Mouse (Mus musculus): ENCODE measurements around the gene Klk4.

Klk4 gene

DNA sequence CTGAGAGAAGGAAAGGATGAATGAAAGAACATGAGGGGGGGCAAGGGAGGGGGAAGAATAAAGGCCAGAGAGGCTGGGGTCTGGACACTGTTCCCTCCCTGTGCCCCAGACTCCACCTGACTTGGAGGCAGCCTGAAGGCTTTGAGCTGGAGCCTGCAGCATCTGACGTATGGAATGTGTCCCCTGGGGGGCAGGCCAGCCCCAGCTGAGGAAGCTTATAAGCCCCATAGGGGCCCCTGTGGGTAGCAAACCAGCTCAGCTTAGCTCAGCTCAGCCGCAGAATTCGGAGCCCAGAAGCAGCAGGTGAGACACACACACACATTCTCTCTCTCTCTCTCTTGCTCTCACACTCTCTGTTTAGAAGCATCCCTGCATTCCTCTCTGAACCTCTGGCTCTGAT, at the start of gene Klk4:
Klk4 (plus strand) TSS at position 249 of the 400 bp plus-strand sequence.
- in situ Hi-C loops (cut with MboI; ENCODE audit: low pct_unique_long_range_greater_than_20kb in 1 of 2, low sequenced_read_pairs in 2 of 2, unreplicated experiment in 1 of 2) = loop anchor here (10.0 to 25.0 kb wide), 2 partner anchors 194 to 206 kb away; partner anchors contain the start of genes Ctu1 (in 1 of the 2) and Klk14 (in 1 of the 2)

DNA sequence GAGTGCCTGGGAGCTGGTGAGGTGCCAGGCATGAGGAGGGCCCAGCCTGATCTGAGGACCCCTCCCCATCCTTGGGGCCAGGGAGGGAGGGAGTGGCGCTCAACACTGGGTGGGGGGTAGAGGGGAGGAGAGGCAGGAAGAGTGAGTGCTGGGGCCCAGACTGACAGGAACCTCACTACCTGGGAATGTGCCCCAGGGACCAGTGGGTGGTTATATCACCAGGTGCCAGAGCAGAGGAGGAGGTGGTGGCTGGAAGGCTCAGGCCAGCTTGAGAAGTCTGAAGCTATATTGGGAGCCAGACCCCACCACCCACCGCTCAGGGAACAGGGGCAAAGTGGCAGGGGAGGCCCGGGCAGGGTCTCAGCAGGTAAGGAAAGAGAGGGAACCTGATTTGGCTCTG, 39.3 kb upstream of the Klk4 start, which contains the start of gene Klk5:
Klk5 (plus strand) TSS at position 271 of the 400 bp plus-strand sequence.
- in situ Hi-C loops (cut with MboI; ENCODE audit: low pct_unique_long_range_greater_than_20kb in 1 of 2, low sequenced_read_pairs in 2 of 2, unreplicated experiment in 1 of 2) = no loop called here

DNA sequence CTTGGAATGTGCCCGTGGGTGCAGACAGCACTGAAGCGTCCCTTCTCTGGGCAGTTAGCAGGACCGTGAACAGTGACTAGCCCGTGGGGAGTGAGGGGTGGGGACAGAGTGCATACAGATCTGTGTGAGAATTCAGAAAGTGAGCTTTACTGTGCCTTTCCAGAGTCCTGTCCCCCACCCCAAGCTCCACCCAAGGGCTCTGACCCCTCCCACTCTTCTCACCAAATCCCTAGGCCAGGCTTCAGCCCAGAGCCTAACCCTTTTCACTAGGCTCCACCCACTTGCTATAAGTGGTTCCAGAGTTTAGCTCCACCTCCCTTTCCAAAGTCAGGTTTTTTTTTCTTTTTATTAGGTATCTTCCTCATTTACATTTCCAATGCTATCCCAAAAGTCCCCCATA, 37.2 kb upstream of the Klk4 start:
- in situ Hi-C loops (cut with MboI; ENCODE audit: low pct_unique_long_range_greater_than_20kb in 1 of 2, low sequenced_read_pairs in 2 of 2, unreplicated experiment in 1 of 2) = no loop called here

DNA sequence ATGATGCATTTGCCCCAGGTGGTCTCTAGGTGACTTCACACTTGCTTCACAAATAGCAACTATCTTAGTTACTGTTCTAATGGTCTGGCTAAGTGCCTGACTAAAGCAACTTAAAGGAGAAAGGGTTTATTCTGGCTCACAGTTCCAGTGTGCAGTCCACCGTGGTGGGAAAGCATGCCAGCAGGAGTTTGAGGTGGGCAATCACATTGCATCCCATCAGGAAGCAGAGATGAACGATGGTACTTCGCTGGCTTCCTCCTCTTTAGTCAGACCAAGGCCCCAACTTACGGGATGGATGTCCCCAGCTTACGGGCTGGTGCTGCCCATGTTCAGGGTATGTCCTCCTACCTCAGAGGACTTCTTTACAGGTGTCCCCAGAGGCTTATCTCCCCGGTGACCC, 29.3 kb upstream of the Klk4 start:
- in situ Hi-C loops (cut with MboI; ENCODE audit: low pct_unique_long_range_greater_than_20kb in 1 of 2, low sequenced_read_pairs in 2 of 2, unreplicated experiment in 1 of 2) = no loop called here

DNA sequence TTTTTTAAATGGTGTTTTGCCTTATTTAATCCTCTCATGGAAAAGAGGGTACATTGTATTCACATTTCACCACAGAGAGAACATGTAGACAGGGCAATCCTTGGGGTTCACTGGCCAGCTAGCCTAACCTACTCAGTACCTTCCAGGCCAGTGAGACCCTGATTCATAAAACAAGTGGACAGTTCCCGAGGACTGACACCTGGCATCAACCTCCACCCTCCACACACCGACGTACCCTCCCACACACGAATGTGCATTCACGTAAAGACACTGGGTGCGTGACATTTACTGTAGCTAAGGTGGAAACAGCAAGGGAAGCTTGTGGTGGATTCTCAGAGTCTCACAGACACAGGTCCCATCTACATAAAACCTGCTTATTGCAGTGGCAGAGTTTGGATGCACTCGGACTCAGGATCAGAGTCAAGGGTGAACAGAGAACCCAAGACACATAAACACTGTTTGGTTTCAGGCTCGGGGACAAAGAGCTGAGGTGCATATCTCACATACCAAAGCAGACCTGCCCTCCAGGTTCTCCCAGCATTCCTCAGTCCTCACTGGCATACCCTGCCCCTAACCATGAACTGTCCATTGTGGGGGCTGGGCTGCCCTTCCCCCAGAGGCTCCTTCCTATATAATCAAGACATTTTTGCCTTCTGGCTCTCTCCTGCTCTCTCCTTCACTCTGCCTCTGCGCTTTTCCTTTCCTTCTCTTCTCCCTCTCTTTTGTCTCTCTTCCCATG, 26.1 kb upstream of the Klk4 start:
- in situ Hi-C loops (cut with MboI; ENCODE audit: low pct_unique_long_range_greater_than_20kb in 1 of 2, low sequenced_read_pairs in 2 of 2, unreplicated experiment in 1 of 2) = no loop called here

DNA sequence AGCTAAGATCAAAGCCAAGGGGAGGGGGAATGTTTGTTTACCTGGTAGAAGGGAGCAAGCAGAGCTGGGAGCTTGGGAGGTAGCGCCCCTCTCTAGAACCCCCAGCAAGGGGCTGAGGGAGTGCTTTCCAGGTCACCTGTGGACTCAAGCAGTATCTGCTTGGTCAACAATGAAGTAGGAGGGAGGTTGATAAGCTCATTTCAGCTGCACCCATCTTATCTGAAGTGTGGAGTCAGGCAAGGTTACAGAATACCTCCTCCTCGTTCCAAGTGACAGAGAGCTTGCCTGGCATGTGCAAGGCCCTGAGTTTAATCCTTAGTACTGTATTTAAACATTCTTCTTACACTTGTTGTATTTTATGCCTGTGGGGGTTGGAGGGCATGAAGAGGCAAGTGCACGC, 25.3 kb upstream of the Klk4 start:
- in situ Hi-C loops (cut with MboI; ENCODE audit: low pct_unique_long_range_greater_than_20kb in 1 of 2, low sequenced_read_pairs in 2 of 2, unreplicated experiment in 1 of 2) = no loop called here

DNA sequence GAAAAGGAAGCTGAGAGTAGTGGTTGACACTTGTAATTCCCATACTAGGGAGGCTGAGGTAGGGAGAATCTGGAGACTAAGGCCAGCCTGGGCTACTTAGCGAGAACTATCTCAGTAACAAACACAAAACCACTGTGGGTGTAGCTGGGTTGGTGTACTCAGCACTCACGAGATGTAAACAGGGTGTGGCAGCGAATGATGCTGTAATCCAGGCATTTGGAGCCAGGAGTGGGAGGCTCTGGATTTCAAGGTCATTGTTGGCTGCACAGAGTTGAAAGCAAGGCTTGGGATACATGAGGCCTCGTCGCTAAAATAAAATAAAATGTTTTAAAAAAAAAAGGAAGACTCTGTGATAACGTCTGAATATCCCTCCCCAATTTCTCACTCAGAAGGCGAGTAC, 24.7 kb upstream of the Klk4 start:
- in situ Hi-C loops (cut with MboI; ENCODE audit: low pct_unique_long_range_greater_than_20kb in 1 of 2, low sequenced_read_pairs in 2 of 2, unreplicated experiment in 1 of 2) = no loop called here

DNA sequence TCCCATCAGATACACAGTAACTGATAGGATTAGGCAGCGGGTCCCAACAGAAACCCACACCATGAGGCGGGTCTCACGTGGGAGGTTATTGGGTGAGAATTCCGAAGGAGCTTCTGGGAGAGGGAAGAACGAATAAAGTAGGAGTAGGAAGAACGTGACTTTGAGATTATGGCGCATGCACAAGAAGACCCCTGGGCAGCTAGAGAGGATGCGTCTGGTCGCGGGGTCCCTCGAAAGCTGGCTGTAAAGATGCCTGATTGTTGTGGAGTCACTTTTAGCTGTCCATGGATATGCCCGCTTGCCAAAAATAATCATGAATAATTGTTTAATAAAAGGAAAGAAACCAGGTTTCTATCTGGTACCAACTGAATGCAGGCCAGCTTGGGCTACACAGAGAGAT, 23.5 kb upstream of the Klk4 start:
- in situ Hi-C loops (cut with MboI; ENCODE audit: low pct_unique_long_range_greater_than_20kb in 1 of 2, low sequenced_read_pairs in 2 of 2, unreplicated experiment in 1 of 2) = no loop called here

DNA sequence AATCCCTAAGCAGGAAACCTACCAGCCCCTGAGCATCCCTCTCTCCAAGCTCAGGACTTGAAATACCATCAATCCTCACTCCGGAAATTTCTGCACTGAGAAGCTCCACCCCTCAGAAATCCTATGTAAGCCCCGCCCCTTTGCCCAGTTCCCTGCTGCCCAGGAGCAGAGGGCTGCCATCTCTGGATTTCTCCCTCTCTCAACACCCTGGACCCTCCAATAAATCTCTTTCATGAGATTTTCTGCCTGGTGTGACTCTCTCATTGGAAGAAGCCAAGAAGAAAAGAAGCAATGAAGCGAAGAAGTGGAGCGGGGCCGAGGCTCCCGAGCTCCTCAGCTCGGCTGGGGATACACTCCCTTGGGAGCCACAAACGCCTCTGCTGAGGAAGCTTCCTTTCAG, 20.5 kb upstream of the Klk4 start:
- in situ Hi-C loops (cut with MboI; ENCODE audit: low pct_unique_long_range_greater_than_20kb in 1 of 2, low sequenced_read_pairs in 2 of 2, unreplicated experiment in 1 of 2) = no loop called here

DNA sequence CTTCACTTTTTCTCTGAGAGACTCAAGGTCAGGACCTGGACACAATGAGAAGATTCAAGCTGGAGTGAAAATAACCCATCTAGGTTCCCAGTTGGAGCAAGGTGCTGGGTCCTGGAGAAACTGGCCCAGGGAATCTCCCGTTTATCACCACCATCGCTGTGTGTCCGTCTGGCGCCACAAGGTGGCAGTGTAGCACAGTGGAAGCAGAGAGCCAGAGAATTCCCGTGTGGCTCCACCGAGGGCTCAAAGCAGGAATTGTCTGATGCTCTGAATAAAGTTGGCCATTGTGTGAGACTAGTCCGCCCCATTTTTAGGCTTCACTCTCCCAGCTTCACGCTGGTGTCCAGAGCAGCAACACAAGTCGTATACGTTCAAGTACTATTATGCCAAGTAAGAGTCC, 7.7 kb upstream of the Klk4 start:
- in situ Hi-C loops (cut with MboI; ENCODE audit: low pct_unique_long_range_greater_than_20kb in 1 of 2, low sequenced_read_pairs in 2 of 2, unreplicated experiment in 1 of 2) = no loop called here

DNA sequence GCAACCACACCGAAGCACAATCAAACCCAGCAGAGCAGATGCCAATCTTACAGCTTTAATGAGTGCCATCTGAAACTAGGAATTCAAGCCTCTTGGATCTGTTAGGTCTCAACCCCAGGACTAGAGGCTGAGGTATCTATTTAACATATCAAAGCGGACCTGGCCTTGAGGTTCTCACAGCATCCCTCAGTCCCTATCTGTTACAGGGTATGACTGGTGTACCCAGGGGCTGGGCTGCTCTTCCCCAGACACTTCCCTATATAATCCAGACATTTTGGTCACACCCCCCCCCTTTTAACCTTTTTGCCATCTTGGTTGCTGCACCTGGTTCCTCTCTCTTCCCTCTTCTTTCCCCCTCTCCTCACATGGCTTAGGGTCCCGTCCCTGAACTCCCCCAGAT, 7.3 kb upstream of the Klk4 start:
- in situ Hi-C loops (cut with MboI; ENCODE audit: low pct_unique_long_range_greater_than_20kb in 1 of 2, low sequenced_read_pairs in 2 of 2, unreplicated experiment in 1 of 2) = no loop called here

DNA sequence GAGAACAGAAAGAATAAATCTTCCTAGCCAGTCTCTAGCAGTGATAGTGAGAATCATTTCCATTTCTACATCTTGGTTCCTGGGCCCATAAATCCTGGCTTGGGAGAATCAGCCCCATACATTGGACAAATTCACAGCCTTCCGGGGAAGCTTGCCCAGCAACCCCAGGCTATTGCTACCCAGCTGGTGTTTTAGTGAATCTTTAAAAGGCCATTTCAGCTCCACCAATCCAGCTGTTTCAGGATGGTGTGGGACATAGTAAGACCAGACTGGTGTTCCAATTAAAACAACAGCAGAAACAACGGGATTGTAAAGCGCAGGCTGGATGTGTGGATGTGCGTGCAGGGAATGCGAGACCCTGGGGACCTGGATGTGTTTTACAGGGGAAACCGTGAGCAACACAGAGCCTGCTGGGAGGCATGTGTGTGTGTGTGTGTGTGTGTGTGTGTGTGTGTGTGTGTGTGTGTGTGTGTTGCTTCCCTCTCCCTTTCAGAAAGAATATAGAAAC, 6.0 kb upstream of the Klk4 start:
- in situ Hi-C loops (cut with MboI; ENCODE audit: low pct_unique_long_range_greater_than_20kb in 1 of 2, low sequenced_read_pairs in 2 of 2, unreplicated experiment in 1 of 2) = loop anchor here in 1 of 2 experiments (25.0 kb wide), 1 partner anchor 188 kb away; the partner anchor contains the start of gene Klk14

DNA sequence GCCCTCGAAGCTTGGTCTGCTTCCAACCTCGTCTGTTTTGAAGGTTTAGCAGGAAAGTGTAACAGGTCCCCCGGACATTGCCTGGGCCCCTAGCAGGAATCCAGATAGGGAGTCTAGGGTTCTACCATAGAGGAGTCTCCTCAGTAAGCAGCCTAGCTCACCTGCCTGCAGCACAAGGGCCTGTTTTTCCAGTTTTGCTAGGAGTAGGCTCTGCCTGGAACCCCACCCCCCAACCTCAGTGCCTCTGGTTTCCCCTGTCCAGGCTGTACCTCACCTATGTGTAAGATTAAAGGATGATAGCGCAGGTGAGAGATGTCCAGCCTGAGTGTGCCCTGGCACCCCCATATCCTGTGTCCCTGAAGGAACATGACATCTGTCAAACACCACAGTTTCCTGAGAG, 4.5 kb upstream of the Klk4 start:
- in situ Hi-C loops (cut with MboI; ENCODE audit: low pct_unique_long_range_greater_than_20kb in 1 of 2, low sequenced_read_pairs in 2 of 2, unreplicated experiment in 1 of 2) = loop anchor here in 1 of 2 experiments (25.0 kb wide), 1 partner anchor 189 kb away; the partner anchor contains the start of gene Klk14

DNA sequence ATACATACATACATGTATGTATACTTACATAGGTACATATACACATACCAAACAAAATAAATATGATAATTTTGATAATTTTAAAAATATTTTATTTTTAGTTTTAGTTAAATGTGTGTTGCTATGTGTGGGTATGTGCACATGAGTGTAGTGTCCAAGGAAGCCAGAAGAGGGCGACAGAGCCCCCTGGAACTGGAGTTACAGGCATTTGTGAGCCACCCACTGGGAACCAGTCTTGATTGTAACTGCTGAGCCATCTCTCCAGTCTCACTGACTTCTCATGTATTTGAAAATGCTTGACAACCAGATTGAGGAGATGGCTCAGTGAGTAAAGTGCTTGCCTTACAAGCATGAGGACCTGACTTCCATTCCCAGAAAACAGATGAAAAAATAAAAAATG, 2.7 kb upstream of the Klk4 start:
- in situ Hi-C loops (cut with MboI; ENCODE audit: low pct_unique_long_range_greater_than_20kb in 1 of 2, low sequenced_read_pairs in 2 of 2, unreplicated experiment in 1 of 2) = loop anchor here in 1 of 2 experiments (25.0 kb wide), 1 partner anchor 191 kb away; the partner anchor contains the start of gene Klk14

DNA sequence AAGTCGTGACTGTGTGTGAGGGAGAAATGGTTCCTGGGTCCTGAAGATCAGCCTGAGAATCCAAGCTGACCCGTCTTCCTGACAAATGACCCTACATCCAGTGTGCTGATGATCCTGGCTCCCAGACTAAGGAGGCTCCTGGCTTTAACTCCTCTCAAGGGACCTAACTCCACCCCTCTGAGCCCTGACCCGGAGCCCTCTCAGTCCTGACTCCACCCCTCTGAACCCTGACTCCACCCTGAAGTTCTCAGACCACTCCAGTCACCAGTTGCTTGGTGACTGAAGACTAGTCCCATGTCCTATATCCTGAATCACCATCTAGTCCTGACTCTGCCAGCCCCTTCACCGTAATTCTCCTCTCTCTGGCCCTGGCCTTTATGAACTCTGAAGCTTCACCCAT, 1.4 kb downstream of the Klk4 start:
- in situ Hi-C loops (cut with MboI; ENCODE audit: low pct_unique_long_range_greater_than_20kb in 1 of 2, low sequenced_read_pairs in 2 of 2, unreplicated experiment in 1 of 2) = loop anchor here (10.0 to 25.0 kb wide), 2 partner anchors 195 to 208 kb away; partner anchors contain the start of genes Ctu1 (in 1 of the 2) and Klk14 (in 1 of the 2)

DNA sequence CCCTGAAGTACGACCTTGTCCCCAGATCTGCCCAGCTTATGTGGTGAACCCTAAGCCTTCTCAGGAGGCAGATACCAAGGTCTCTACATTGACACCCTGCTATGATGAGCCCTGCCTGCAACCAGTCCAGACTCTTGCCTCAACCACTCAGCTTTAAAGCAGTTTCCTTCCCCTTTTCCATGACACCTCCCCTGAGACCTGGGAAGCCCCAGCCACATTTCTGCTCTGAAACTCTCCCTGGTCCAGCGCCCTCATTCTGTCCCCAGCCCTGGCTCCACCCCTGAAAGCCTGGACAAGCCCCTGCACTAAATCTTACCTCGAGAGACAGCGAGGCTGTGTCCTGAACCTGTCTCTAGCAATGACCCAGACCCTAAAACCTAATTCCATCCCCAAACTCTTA, 1.9 kb downstream of the Klk4 start:
- in situ Hi-C loops (cut with MboI; ENCODE audit: low pct_unique_long_range_greater_than_20kb in 1 of 2, low sequenced_read_pairs in 2 of 2, unreplicated experiment in 1 of 2) = loop anchor here (10.0 to 25.0 kb wide), 2 partner anchors 196 to 208 kb away; partner anchors contain the start of genes Ctu1 (in 1 of the 2) and Klk14 (in 1 of the 2)

DNA sequence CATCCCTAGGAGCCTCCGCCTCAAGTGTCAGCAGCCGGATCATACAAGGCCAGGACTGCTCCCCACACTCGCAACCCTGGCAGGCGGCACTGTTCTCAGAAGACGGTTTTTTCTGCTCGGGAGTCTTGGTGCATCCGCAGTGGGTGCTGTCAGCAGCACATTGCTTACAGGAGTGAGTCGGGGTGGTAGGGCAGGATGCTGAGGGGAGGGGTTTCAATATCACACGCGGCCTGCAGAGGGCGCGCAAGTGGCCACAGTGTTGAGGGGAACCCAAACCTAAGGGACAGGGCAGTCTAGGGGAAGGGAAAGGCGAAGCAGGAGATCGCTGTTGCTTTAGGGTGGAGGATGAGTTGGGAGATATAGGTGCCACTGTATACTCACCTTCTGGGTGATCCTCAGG, 2.6 kb downstream of the Klk4 start:
- in situ Hi-C loops (cut with MboI; ENCODE audit: low pct_unique_long_range_greater_than_20kb in 1 of 2, low sequenced_read_pairs in 2 of 2, unreplicated experiment in 1 of 2) = loop anchor here (10.0 to 25.0 kb wide), 2 partner anchors 196 to 209 kb away; partner anchors contain the start of genes Ctu1 (in 1 of the 2) and Klk14 (in 1 of the 2)

DNA sequence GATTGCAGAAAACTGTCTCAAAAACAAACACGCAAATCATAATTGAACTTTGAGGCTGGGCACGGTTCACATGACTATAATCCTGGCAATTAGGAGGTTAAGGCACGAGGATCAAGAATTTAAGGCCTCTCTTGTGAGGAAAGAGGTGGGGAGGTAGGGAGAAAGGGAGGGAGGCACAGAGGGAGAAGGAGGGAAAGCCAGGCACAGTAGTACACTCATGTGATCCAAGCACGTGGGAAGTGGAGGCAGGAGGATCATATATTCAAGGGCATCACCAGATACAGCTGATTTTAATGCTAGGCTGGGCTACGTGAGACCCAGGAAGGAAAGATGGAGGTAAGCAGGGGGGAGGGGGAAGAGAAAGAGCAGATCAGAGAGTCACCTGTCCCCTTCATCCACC, 10.4 kb downstream of the Klk4 start:
- in situ Hi-C loops (cut with MboI; ENCODE audit: low pct_unique_long_range_greater_than_20kb in 1 of 2, low sequenced_read_pairs in 2 of 2, unreplicated experiment in 1 of 2) = loop anchor here in 1 of 2 experiments (25.0 kb wide), 1 partner anchor 204 kb away; the partner anchor contains the start of gene Klk14

DNA sequence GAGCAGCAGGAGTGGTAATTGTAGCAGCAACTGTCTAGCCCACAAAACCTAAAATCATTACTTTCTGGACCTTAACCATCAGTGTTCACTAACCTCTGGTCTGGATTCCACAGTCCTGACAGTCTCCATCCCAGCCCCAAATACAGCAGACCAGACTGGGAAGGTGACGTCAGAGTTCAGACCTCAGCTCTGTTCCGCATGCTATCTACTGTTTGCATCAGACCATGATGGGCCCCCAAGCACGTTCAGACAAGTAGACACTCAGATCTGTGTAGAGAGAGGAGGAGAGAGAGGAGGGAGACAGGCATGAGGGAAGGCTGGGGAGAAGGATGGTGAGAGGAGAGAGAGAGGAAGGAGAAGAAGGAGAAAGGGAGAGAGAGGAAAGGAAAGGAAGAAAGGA, 10.8 kb downstream of the Klk4 start:
- in situ Hi-C loops (cut with MboI; ENCODE audit: low pct_unique_long_range_greater_than_20kb in 1 of 2, low sequenced_read_pairs in 2 of 2, unreplicated experiment in 1 of 2) = loop anchor here in 1 of 2 experiments (25.0 kb wide), 1 partner anchor 204 kb away; the partner anchor contains the start of gene Klk14
